Mouse (Mus musculus): ENCODE results near the gene Nanog.
A peak's percentile ranks its signal among the peaks of the same experiment; 100 is the strongest.

The Nanog gene

GRCm38 (mm10) chr6:122762952-122763700, 55.8 kb downstream of the Nanog start:
- peak; percentile 77 for DNase-seq (ENCODE audit: low read depth)

- no peak for DNase-seq (ENCODE audit: low read depth)
These were observed 56.7 kb downstream of the Nanog start for GRCm38 (mm10) chr6:122763844-122764445.
